Mouse (Mus musculus) lung, adult 2 months (tissue): ENCODE data around the gene Ralb.

ENCODE experiments used
- CTCF ChIP-seq: fragments of 200-500 bp; IDR thresholded peaks from 2 replicates; pipeline ENCODE4 v1.5.1; 2011; ENCODE audit warnings: mild to moderate bottlenecking, low read length, control low read depth; ENCODE audit not compliant: insufficient read depth
- POLR2A ChIP-seq: fragments of 200-500 bp; IDR thresholded peaks from 2 replicates; pipeline ENCODE4 v1.6.1; 2011; ENCODE audit warnings: low read depth, mild to moderate bottlenecking, control low read depth, low read length, borderline replicate concordance; ENCODE audit errors: extremely low read depth

- TF ChIP-seq CTCF = no peak
- no peak for TF ChIP-seq POLR2A
Measured at GRCm38 (mm10) chr1:119545164-119545563, 40.6 kb upstream of the Ralb start.
